Mouse (Mus musculus) T-cell, adult 66 days (primary cell): ENCODE data around the gene Plac9b. TPM values are rescaled to one million over a fixed set of nuclear protein-coding genes. Genes with fewer than 3 reads are reported as not detected.

Experiments
- total RNA-seq, 2 experiments: library from RNA; stranded (reverse); gene quantifications; 3 replicates in 1 of 2; 4 replicates in 1 of 2; pipeline ENCODE4 v1.2.4; 2023

Plac9b gene
- not detected for total RNA-seq

DNA sequence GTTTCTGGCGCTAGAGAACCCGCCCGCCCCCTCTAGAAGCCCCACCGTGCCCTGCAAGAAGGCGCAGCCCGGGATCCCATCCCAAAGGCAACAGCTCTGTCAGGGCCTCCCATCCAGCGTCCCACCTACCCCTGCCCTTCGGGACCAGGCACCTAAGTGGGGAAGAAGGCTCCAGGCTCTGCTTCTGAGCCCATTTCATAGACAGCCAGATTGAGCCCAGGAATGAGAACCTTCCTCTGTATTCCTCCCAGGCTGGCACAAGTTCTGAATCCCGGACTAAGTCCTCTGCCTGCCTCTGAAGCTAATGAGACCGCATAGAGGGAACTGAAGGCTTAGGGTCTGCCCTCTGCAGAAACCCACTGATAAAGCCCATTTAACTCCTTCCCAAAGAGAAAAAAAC is at the start of gene Plac9b:
TSS of gene Plac9b (minus strand) at position 101 of the 400 bp plus-strand sequence.

DNA sequence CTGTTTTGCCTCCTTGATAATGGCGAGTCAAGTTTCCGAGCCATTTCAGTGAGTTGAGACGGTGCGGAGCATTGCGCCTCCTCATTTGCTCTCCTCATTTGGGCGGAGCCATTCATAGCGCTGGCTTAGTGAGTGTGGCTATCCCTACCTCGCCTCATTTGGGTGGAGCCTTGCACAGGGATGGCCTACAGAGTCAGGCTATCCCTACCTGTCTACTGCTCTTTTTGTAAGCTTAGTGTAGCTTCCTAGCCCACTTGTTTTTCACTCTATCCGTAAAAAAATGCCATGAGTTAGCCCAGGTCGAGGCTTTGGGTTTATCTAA is 24.6 kb upstream of the Plac9b start, which contains the start of gene Tmem254b:
TSS of gene Tmem254b (minus strand) at position 116 of the 322 bp plus-strand sequence.

GRCm38 (mm10) chr14:26118150-26118549 is 64.1 kb downstream of the Plac9b start, which contains the start of gene Duxbl2:
Gene Duxbl2, plus strand, starts transcription at chr14:26118349.

Other genes with a start within 250 kb of the Plac9b start
- not detected for gene Cphx1, start 244.2 kb downstream of the Plac9b start, total RNA-seq
- not detected for gene Duxbl1, start 203.9 kb downstream of the Plac9b start, total RNA-seq
- gene Gm9780, start 139.8 kb downstream of the Plac9b start, total RNA-seq: not detected
- gene Tmem254c, start 115.1 kb downstream of the Plac9b start, total RNA-seq: 10 to 100 TPM; 20.5 to 21.6 TPM
- not detected for gene Cphx2, start 101.0 kb downstream of the Plac9b start, total RNA-seq
- not detected for gene Cphx3, start 100.2 kb downstream of the Plac9b start, total RNA-seq
- under 1 TPM in 1 of 2 experiments, not detected in 1; 0.35 TPM for gene Duxbl2, start 64.1 kb downstream of the Plac9b start, total RNA-seq
- gene Tmem254b, start 24.6 kb upstream of the Plac9b start, total RNA-seq: 1 to 10 TPM; 5.4 to 6.5 TPM
- not detected for gene Duxbl3, start 75.5 kb upstream of the Plac9b start, total RNA-seq